Mouse (Mus musculus) embryonic facial prominence, embryonic 14.5 days (tissue): ENCODE results near the gene Gm14443. TPM values are rescaled to one million over a fixed set of nuclear protein-coding genes. Genes with fewer than 3 reads are reported as not detected.
"Not testable (repeated sequence)": the region's sequence is repeated elsewhere in the genome, so short reads cannot be mapped to it uniquely, and the experiment has no call there.

ENCODE experiments used
- ATAC-seq: fragments of 200-750 bp; cut with Nextera tagmentation; 2 replicates; pipeline ENCODE4 v1.8.0; 2017; ENCODE audit warnings: low read depth, moderate number of reproducible peaks, moderate TSS enrichment
- DNase-seq: peaks from one replicate; pipeline ENCODE4 v3.0.0-alpha.2; 2015; ENCODE audit warnings: low spot score
- H3K27ac ChIP-seq: fragments of 300-500 bp; sonication (generic); replicated peaks from 2 replicates; pipeline ENCODE4 v1.5.1; 2014; ENCODE audit warnings: low read depth, mild to moderate bottlenecking, low read length, moderate library complexity
- H3K27me3 ChIP-seq: fragments of 300-500 bp; sonication (generic); replicated peaks from 2 replicates; pipeline ENCODE4 v1.6.1; 2014; ENCODE audit warnings: low read length; ENCODE audit not compliant: control insufficient read depth, insufficient read depth
- H3K36me3 ChIP-seq: fragments of 300-500 bp; sonication (generic); 2 replicates; pipeline ENCODE4 v1.6.1; 2014; ENCODE audit warnings: low read length, mixed read lengths; ENCODE audit not compliant: control insufficient read depth, insufficient read depth
- H3K4me1 ChIP-seq: fragments of 300-500 bp; sonication (generic); 2 replicates; pipeline ENCODE4 v1.6.1; 2014; ENCODE audit warnings: antibody characterized with exemption, low read length; ENCODE audit not compliant: control insufficient read depth, insufficient read depth
- H3K4me2 ChIP-seq: fragments of 300-500 bp; sonication (generic); 2 replicates; pipeline ENCODE4 v1.6.1; 2014; ENCODE audit warnings: low read depth, mild to moderate bottlenecking, low read length, moderate library complexity, mixed read lengths
- H3K4me3 ChIP-seq: fragments of 300-500 bp; sonication (generic); 2 replicates; pipeline ENCODE4 v1.5.1; 2014; ENCODE audit warnings: low read depth, mild to moderate bottlenecking, low read length
- H3K9ac ChIP-seq: fragments of 300-500 bp; sonication (generic); 2 replicates; pipeline ENCODE4 v1.6.1; 2014; ENCODE audit warnings: low read depth, mild to moderate bottlenecking, low read length, moderate library complexity, mixed read lengths
- H3K9me3 ChIP-seq: fragments of 300-500 bp; sonication (generic); 2 replicates; pipeline ENCODE4 v1.6.1; 2016; ENCODE audit warnings: low read length; ENCODE audit not compliant: control insufficient read depth
- WGBS: fragments of 180-500 bp; shearing (Covaris S2); extraction: QIAGEN DNeasy Blood & Tissue Kit; methylation state at CpG from one replicate; pipeline ENCODE4 v1.1.7; 2014; 5-methylcytosine and 5-hydroxymethylcytosine counted together
- polyA plus RNA-seq: library from polyadenylated mRNA; unstranded; fragments of >200 nt; fragmentation: Nextera tagmentation; extraction: Ambion mirVana; gene quantifications from 2 replicates; pipeline ENCODE4 v1.2.1, GENCODE M21; 2014

Gene Gm14443
- 0.50 and 0.88 TPM in 2 replicates for polyA plus RNA-seq

DNA sequence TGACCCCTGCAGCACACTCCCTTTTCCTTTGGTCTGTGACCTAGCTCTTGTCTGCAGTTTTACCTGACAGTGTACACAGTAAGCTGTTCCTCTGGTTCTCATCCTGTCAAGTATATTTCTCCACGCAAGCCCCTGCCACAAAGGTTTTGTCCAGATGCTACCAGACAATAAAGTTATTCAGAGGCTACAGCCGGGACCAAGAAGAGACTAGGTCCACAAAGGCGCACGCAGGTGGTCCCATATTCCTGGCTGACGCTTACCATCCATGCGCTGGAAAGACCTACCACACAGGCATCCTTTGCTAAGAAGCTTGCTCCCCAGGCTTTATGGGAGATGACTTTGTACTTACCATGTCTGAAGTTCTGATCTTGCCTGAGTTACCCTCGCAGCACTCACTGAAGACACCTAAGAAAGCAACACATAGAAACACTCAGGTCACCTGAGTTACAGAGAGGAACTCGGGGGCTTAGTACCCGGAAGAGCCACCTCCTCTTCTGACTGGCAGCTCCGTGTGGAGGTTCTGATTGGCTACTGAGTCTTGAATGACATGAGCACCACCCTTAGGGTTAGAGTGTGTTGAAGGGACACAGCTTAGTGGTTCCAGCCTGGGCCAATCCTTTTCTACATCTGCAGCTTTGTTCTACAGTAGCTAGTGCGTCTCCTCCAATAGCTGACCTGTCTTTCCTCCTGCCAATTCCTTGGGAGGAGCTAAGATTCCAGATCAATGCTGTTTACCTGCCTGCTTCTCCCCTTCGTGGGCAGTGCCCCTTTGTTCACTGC is at the start of gene Gm14443:
Gm14443 (minus strand) TSS at position 471 of the 780 bp plus-strand sequence.
- not testable (repeated sequence) for H3K9ac ChIP-seq, DNase-seq, ATAC-seq, H3K27ac ChIP-seq, H3K36me3 ChIP-seq, H3K9me3 ChIP-seq, H3K4me3 ChIP-seq, H3K4me2 ChIP-seq, H3K4me1 ChIP-seq, H3K27me3 ChIP-seq
- 77% methylated on average over 12 of the region's 12 CpGs for WGBS

DNA sequence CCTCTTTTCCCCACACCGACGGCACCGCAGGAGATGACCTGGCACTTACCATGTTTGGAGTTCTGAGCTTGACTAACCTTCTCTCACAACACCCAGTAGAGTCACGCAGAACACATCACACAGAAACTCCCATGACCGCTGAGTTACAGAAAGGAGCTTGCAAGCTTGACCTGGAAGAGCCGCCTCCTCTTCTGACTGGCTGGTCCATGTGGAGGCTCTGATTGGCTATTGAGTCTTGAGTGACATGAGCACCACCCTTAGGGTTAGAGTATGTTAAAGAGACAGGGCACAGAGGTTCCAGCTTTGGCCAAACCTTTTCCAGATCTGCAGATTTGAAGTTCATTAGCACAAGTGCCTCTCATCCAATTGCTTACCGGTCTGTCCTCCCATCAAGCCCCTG is 31.1 kb upstream of the Gm14443 start, which contains the start of gene Gm14391:
Gm14391 (minus strand) TSS at position 186 of the 400 bp plus-strand sequence.
- not testable (repeated sequence) for H3K4me2 ChIP-seq, H3K27ac ChIP-seq, H3K36me3 ChIP-seq, H3K27me3 ChIP-seq, H3K4me3 ChIP-seq, H3K4me1 ChIP-seq, ATAC-seq, DNase-seq, H3K9ac ChIP-seq, H3K9me3 ChIP-seq
- no CpG with 5 or more reads among the region's 7 CpGs for WGBS

DNA sequence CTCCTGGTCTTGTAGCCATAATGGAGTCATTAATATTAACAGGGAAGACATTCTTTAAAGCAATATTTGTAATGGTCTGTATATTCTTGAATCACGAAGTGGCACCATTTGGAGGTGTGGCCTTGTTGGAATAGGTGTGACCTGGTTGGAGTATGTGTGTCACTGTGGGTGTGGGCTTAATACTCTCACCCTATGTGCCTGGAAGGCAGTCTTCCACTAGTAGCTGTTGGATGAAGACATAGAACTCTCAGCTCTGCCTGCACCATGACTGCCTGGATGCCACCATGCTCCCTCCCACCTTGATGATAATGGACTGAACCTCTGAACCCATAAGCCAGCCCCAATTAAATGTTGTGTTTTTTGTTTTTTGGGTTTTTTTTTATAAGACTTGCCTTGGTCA is 3.3 kb upstream of the Gm14443 start:
- WGBS, result 57% methylated on average over 1 of the region's 1 CpGs
- H3K9me3 ChIP-seq, result not testable (repeated sequence)

DNA sequence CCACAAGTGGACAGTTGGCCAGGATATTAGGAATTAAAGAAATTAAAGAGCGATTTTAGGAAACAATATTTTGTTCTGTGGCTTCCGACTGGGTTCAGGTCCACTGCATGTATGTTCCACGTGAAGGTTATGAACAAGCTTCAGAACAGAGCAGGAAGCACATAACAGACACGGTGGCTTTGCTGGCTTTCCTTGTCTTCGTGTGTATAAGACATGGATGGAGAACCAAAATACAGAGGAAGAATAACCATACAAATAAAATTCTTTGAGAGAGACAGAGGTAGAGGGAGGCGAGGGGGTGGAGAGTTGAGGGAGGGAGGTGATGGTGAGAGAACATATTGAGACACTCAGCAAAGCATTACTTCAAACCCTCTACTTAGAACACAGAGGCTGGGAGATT is 641 bp upstream of the Gm14443 start:
- Histone ChIP-seq H3K4me2 (no peak overlapping the region), H3K4me1 (no peaks in the 10 kb centered on the region), H3K4me3 (no peak overlapping the region), H3K27ac (no peak overlapping the region), H3K9ac (no peak overlapping the region), H3K27me3 (no peaks in the 10 kb centered on the region), H3K36me3 (no peaks in the 10 kb centered on the region), H3K9me3 (no peaks in the 10 kb centered on the region)
- DNase-seq (no peak), ATAC-seq (no peak)
- 82% methylated on average over 6 of the region's 6 CpGs for WGBS

More for the DNA sequence above, 3.3 kb upstream of the Gm14443 start:
- not testable (repeated sequence) for H3K36me3 ChIP-seq, H3K27ac ChIP-seq, H3K4me2 ChIP-seq, H3K4me1 ChIP-seq, H3K9ac ChIP-seq, H3K27me3 ChIP-seq, ATAC-seq, H3K4me3 ChIP-seq, DNase-seq

DNA sequence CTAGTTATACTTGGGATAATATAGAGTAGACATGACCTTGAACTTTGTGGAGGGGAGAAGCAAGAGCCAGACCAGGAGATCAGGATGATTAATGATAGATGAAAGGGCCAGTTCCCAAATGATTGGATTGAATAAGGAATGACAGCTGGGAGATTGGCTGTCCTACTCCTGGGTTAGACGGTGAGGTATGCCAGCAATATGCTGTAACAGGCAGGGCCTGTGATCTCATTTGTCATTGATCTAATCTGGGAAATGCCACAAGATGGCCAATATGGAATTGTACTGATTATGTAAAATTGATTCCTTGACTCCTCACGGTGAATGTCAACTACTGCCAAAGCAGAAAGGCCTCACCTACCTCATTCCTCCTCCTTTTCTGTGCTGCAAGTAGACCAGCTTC is 1.6 kb downstream of the Gm14443 start:
- not testable (repeated sequence) for DNase-seq, H3K27me3 ChIP-seq, ATAC-seq, H3K4me2 ChIP-seq, H3K27ac ChIP-seq, H3K36me3 ChIP-seq, H3K4me3 ChIP-seq, H3K9me3 ChIP-seq, H3K4me1 ChIP-seq, H3K9ac ChIP-seq
- 89% methylated on average over 2 of the region's 2 CpGs for WGBS

DNA sequence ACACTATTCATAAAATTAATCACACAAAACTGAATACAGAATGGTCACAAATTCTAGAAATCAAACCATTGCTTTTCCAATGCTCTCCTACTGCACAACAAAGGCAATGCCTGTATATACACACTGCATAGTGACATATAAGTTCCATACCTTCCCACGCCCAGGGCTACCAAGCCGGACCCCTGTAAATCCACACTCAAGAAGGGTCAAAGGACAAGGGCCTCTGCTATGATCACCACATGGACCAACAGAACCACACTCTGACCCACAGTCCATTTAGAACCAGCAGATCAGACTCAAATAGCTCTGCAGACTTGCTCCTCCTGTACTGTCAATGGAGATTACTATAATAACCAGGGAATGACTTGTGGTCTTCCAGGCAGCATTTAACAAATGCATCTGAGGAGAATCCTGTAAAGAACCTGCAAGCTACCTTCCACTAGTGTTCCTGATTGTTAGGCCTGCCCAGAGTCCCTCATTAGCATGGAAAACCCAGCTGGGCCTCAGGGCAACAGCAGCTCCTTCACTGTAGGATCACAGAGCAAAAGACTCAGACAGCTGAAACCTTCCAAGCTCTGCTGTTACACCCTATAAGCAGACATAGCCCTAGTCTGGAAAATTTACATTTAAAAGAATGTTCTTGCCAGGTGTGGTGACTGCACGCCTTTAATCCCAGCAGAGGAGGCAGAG is 2.6 kb downstream of the Gm14443 start:
- not testable (repeated sequence) for H3K9ac ChIP-seq, H3K27me3 ChIP-seq, ATAC-seq, H3K9me3 ChIP-seq, H3K27ac ChIP-seq, H3K4me1 ChIP-seq, H3K4me3 ChIP-seq, DNase-seq, H3K36me3 ChIP-seq, H3K4me2 ChIP-seq
- 88% methylated on average over 3 of the region's 3 CpGs for WGBS

DNA sequence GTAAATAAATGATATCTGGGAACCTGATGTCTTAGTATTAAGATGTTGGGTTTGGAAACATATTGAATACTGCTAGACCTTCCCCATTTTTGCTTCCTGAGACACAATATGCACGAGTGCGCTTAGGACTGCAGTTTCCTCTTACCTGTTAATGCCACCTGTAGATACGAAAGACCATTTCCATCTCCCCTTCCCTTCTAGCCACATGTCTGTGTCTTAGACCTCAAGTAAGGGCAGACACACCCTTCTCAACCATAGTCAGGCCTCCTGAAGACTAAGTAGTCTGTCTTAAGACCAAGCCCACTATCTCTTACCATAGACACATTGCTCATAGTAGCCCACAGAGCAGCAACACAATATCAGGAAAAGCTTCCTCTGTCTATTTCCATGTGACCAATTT is 3.5 kb downstream of the Gm14443 start:
- no peaks in the 10 kb centered on the region for H3K27me3 ChIP-seq
- H3K4me1 ChIP-seq, result no peaks in the 10 kb centered on the region
- H3K27ac ChIP-seq, result no peak overlapping the region
- H3K36me3 ChIP-seq, result no peaks in the 10 kb centered on the region
- no peak for DNase-seq
- H3K9ac ChIP-seq, result no peak overlapping the region
- no peak overlapping the region for H3K4me3 ChIP-seq
- no peaks in the 10 kb centered on the region for H3K9me3 ChIP-seq
- ATAC-seq, result no peak
- 92% methylated on average over 3 of the region's 3 CpGs for WGBS
- no peak overlapping the region for H3K4me2 ChIP-seq

DNA sequence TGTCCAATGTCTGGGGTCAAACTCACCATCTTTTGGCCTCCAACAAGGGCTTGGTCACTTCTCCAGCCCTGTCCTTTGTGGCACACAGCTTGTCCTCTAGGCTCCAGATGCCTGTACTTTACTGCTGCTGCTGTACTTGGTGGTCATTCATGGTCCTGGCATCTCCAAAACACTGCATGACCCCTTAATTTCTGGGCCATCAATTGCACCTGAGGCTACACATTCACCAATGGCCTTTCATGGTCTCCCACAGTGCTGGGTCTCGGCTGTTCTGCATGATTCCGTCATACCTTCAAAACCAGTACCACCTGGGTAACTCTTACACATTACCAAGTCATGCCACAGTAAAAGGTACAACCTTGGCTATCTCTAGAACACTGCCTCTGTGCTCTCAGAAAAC is 8.8 kb downstream of the Gm14443 start:
- H3K9ac ChIP-seq, H3K4me2 ChIP-seq, ATAC-seq, H3K27me3 ChIP-seq, H3K36me3 ChIP-seq, DNase-seq, H3K4me1 ChIP-seq, H3K4me3 ChIP-seq, H3K9me3 ChIP-seq, H3K27ac ChIP-seq: not testable (repeated sequence)
- WGBS, result 80% methylated on average over 2 of the region's 2 CpGs
